Mouse (Mus musculus) intestine, embryonic 16.5 days (tissue): Measurements from ENCODE around the gene Zfr2. TPM values are rescaled to one million over a fixed set of nuclear protein-coding genes. Genes with fewer than 3 reads are reported as not detected.

Experiments
- ATAC-seq: fragments of 200-750 bp; cut with Nextera tagmentation; 2 replicates; pipeline ENCODE4 v1.8.0; 2017; ENCODE audit warnings: moderate TSS enrichment, moderate library complexity
- H3K27ac ChIP-seq: fragments of 300-500 bp; sonication (generic); 2 replicates; pipeline ENCODE4 v1.5.1; 2014; ENCODE audit warnings: mild to moderate bottlenecking, low read length
- H3K27me3 ChIP-seq: fragments of 300-500 bp; sonication (generic); replicated peaks from 2 replicates; pipeline ENCODE4 v1.6.1; 2014; ENCODE audit warnings: low read length, control low read depth, mixed read lengths; ENCODE audit not compliant: control insufficient read depth, insufficient read depth
- H3K36me3 ChIP-seq: fragments of 300-500 bp; sonication (generic); 2 replicates; pipeline ENCODE4 v1.6.1; 2014; ENCODE audit warnings: low read length, control low read depth; ENCODE audit not compliant: control insufficient read depth, insufficient read depth
- H3K4me1 ChIP-seq: fragments of 300-500 bp; sonication (generic); 2 replicates; pipeline ENCODE4 v1.6.1; 2014; ENCODE audit warnings: low read length, control low read depth, mixed read lengths; ENCODE audit not compliant: control insufficient read depth, insufficient read depth
- H3K4me2 ChIP-seq: fragments of 300-500 bp; sonication (generic); 2 replicates; pipeline ENCODE4 v1.6.1; 2014; ENCODE audit warnings: low read depth, low read length, control low read depth
- H3K4me3 ChIP-seq: fragments of 300-500 bp; sonication (generic); 2 replicates; pipeline ENCODE4 v1.5.1; 2014; ENCODE audit warnings: mild to moderate bottlenecking, low read length
- H3K9ac ChIP-seq: fragments of 300-500 bp; sonication (generic); 2 replicates; pipeline ENCODE4 v1.6.1; 2014; ENCODE audit warnings: low read depth, low read length
- H3K9me3 ChIP-seq: fragments of 300-500 bp; sonication (generic); 2 replicates; pipeline ENCODE4 v1.6.1; 2016; ENCODE audit warnings: low read length, control low read depth; ENCODE audit not compliant: control insufficient read depth
- WGBS: fragments of 180-500 bp; shearing (Covaris S2); extraction: QIAGEN DNeasy Blood & Tissue Kit; methylation state at CpG from one replicate; pipeline ENCODE4 v1.1.7; 2014; 5-methylcytosine and 5-hydroxymethylcytosine counted together
- polyA plus RNA-seq: library from polyadenylated mRNA; unstranded; fragments of >200 nt; fragmentation: Nextera tagmentation; extraction: Ambion mirVana; gene quantifications from 2 replicates; pipeline ENCODE4 v1.2.1, GENCODE M21; 2015

Gene Zfr2
- polyA plus RNA-seq, 1 experiment from 2014 or later = 7.1 TPM

- ATAC-seq = peak; percentile 12
- Histone ChIP-seq H3K36me3 (peaks cover 31% of the 10 kb centered on the region), H3K27ac (no peak overlapping the region), H3K4me1 (peaks cover 17% of the 10 kb centered on the region), H3K27me3 (no peaks in the 10 kb centered on the region), H3K4me3 (no peak overlapping the region), H3K4me2 (no peak overlapping the region), H3K9ac (no peak overlapping the region), H3K9me3 (no peaks in the 10 kb centered on the region)
- WGBS = 91% methylated on average over 21 of the region's 21 CpGs
Measured at GRCm38 (mm10) chr10:81272356-81272755, 39.4 kb downstream of the Zfr2 start.

GRCm38 (mm10) chr10:81273842-81274241 lies 40.9 kb downstream of the Zfr2 start:
- no peak for ATAC-seq
- Histone ChIP-seq H3K4me1 (peaks cover 12% of the 10 kb centered on the region), H3K4me3 (no peak overlapping the region), H3K27me3 (no peaks in the 10 kb centered on the region), H3K27ac (no peak overlapping the region), H3K36me3 (peaks cover 36% of the 10 kb centered on the region), H3K4me2 (no peak overlapping the region), H3K9ac (no peak overlapping the region), H3K9me3 (no peaks in the 10 kb centered on the region)
- 93% methylated on average over 19 of the region's 19 CpGs for WGBS

- Histone ChIP-seq H3K27me3 (no peaks in the 10 kb centered on the region), H3K36me3 (peaks cover 28% of the 10 kb centered on the region), H3K4me2 (no peak overlapping the region), H3K27ac (no peak overlapping the region), H3K4me3 (no peak overlapping the region), H3K9ac (no peak overlapping the region), H3K9me3 (no peaks in the 10 kb centered on the region), H3K4me1 (no peaks in the 10 kb centered on the region; the same call in 1 of the 2 replicates)
- no peak for ATAC-seq
- 80% methylated on average over 22 of the region's 22 CpGs for WGBS
Measured at GRCm38 (mm10) chr10:81277676-81278075, 44.7 kb downstream of the Zfr2 start.

GRCm38 (mm10) chr10:81279496-81279895 lies 46.5 kb downstream of the Zfr2 start:
- H3K9ac ChIP-seq = peak overlapping the region; percentile 44; the same call in 1 of the 2 replicates
- peaks cover 16% of the 10 kb centered on the region; the same call in 1 of the 2 replicates for H3K36me3 ChIP-seq
- peaks cover 5% of the 10 kb centered on the region; the same call in 1 of the 2 replicates for H3K27me3 ChIP-seq
- H3K4me1 ChIP-seq = peaks cover 6% of the 10 kb centered on the region
- H3K4me3 ChIP-seq = no peak overlapping the region
- no peak for ATAC-seq
- H3K27ac ChIP-seq = no peak overlapping the region
- 42% methylated on average over 10 of the region's 10 CpGs for WGBS
- no peak overlapping the region for H3K4me2 ChIP-seq
- no peaks in the 10 kb centered on the region for H3K9me3 ChIP-seq

- H3K4me1 ChIP-seq = peaks cover 14% of the 10 kb centered on the region
- peaks cover 11% of the 10 kb centered on the region; the same call in 1 of the 2 replicates for H3K36me3 ChIP-seq
- no peaks in the 10 kb centered on the region for H3K9me3 ChIP-seq
- ATAC-seq = no peak
- peak overlapping the region; percentile 66 for H3K4me3 ChIP-seq
- peak overlapping the region; percentile 45 for H3K9ac ChIP-seq
- peaks cover 10% of the 10 kb centered on the region; the same call in 1 of the 2 replicates for H3K27me3 ChIP-seq
- H3K4me2 ChIP-seq = peak overlapping the region; percentile 79
- H3K27ac ChIP-seq = no peak overlapping the region
- 52% methylated on average over 6 of the region's 6 CpGs for WGBS
Measured at GRCm38 (mm10) chr10:81284189-81284588, 51.2 kb downstream of the Zfr2 start.

- Histone ChIP-seq H3K27me3 (peaks cover 10% of the 10 kb centered on the region; the same call in 1 of the 2 replicates), H3K9ac (peak overlapping the region; percentile 76), H3K9me3 (no peaks in the 10 kb centered on the region), H3K27ac (peak overlapping the region; percentile 85), H3K36me3 (peaks cover 11% of the 10 kb centered on the region; the same call in 1 of the 2 replicates), H3K4me1 (peaks cover 14% of the 10 kb centered on the region), H3K4me3 (peak overlapping the region; percentile 66), H3K4me2 (peak overlapping the region; percentile 79)
- ATAC-seq = peak; percentile 27
- WGBS = 9% methylated on average over 17 of the region's 17 CpGs
Measured at GRCm38 (mm10) chr10:81284719-81285118, 51.8 kb downstream of the Zfr2 start.

- no peaks in the 10 kb centered on the region for H3K9me3 ChIP-seq
- 2% methylated on average over 51 of the region's 54 CpGs for WGBS
- peak overlapping the region; percentile 76 for H3K9ac ChIP-seq
- peak; percentile 63 for ATAC-seq
- peak overlapping the region; percentile 66 for H3K4me3 ChIP-seq
- H3K4me1 ChIP-seq = peaks cover 14% of the 10 kb centered on the region
- H3K27ac ChIP-seq = peak overlapping the region; percentile 85
- peaks cover 10% of the 10 kb centered on the region; the same call in 1 of the 2 replicates for H3K27me3 ChIP-seq
- H3K36me3 ChIP-seq = peaks cover 4% of the 10 kb centered on the region; the same call in 1 of the 2 replicates
- H3K4me2 ChIP-seq = peak overlapping the region; percentile 79
Measured at GRCm38 (mm10) chr10:81285694-81286450, 52.9 kb downstream of the Zfr2 start.

- WGBS = 27% methylated on average over 6 of the region's 6 CpGs
- peak; percentile 32 for ATAC-seq
- Histone ChIP-seq H3K9me3 (no peaks in the 10 kb centered on the region), H3K4me1 (peaks cover 19% of the 10 kb centered on the region), H3K4me3 (peak overlapping the region; percentile 66), H3K27me3 (peaks cover 10% of the 10 kb centered on the region; the same call in 1 of the 2 replicates), H3K36me3 (no peaks in the 10 kb centered on the region), H3K4me2 (peak overlapping the region; percentile 79), H3K9ac (peak overlapping the region; percentile 76), H3K27ac (peak overlapping the region; percentile 85)
Measured at GRCm38 (mm10) chr10:81286586-81286985, 53.6 kb downstream of the Zfr2 start.

- Histone ChIP-seq H3K4me2 (no peak overlapping the region), H3K36me3 (no peaks in the 10 kb centered on the region), H3K27ac (peak overlapping the region; percentile 85), H3K9me3 (no peaks in the 10 kb centered on the region), H3K4me1 (peaks cover 19% of the 10 kb centered on the region), H3K27me3 (peaks cover 10% of the 10 kb centered on the region; the same call in 1 of the 2 replicates), H3K4me3 (no peak overlapping the region), H3K9ac (peak overlapping the region; percentile 24; the same call in 1 of the 2 replicates)
- 62% methylated on average over 8 of the region's 8 CpGs for WGBS
- no peak for ATAC-seq
Measured at GRCm38 (mm10) chr10:81287513-81288157, 54.7 kb downstream of the Zfr2 start.
